Mouse (Mus musculus): ENCODE data around the gene Nrxn3. TPM values are rescaled to one million over a fixed set of nuclear protein-coding genes. Genes with fewer than 3 reads are reported as not detected.

Gene Nrxn3
- polyA plus RNA-seq, 1 experiment, result 104 TPM

GRCm38 (mm10) chr12:90166118-90166517, 1443.4 kb downstream of the Nrxn3 start:
- DNase-seq (ENCODE audit: extremely low spot score in 1 of 2, low spot score in 1 of 2), result no peak

- no peak for DNase-seq (ENCODE audit: extremely low spot score in 1 of 2, low spot score in 1 of 2)
These were observed 1458.9 kb downstream of the Nrxn3 start for GRCm38 (mm10) chr12:90181566-90181965.

GRCm38 (mm10) chr12:90183021-90183420, 1460.3 kb downstream of the Nrxn3 start:
- no peak for DNase-seq (ENCODE audit: extremely low spot score in 1 of 2, low spot score in 1 of 2)

GRCm38 (mm10) chr12:90196161-90196560, 1473.5 kb downstream of the Nrxn3 start:
- no peak for DNase-seq (ENCODE audit: extremely low spot score in 1 of 2, low spot score in 1 of 2)

GRCm38 (mm10) chr12:90197994-90198393, 1475.3 kb downstream of the Nrxn3 start:
- DNase-seq (ENCODE audit: extremely low spot score in 1 of 2, low spot score in 1 of 2), result no peak

- DNase-seq (ENCODE audit: extremely low spot score in 1 of 2, low spot score in 1 of 2), result no peak
These were observed 1479.8 kb downstream of the Nrxn3 start for GRCm38 (mm10) chr12:90202501-90202900.

GRCm38 (mm10) chr12:90211410-90211809, 1488.7 kb downstream of the Nrxn3 start:
- peak in 1 of 2 experiments; percentile 13 for DNase-seq (ENCODE audit: extremely low spot score in 1 of 2, low spot score in 1 of 2)

- no peak for DNase-seq (ENCODE audit: extremely low spot score in 1 of 2, low spot score in 1 of 2)
These were observed 1494.4 kb downstream of the Nrxn3 start for GRCm38 (mm10) chr12:90217060-90217459.

- no peak for DNase-seq (ENCODE audit: extremely low spot score in 1 of 2, low spot score in 1 of 2)
These were observed 1506.4 kb downstream of the Nrxn3 start for GRCm38 (mm10) chr12:90229062-90229461.

- DNase-seq (ENCODE audit: extremely low spot score in 1 of 2, low spot score in 1 of 2), result no peak
These were observed 1513.4 kb downstream of the Nrxn3 start for GRCm38 (mm10) chr12:90236093-90236492.

GRCm38 (mm10) chr12:90260301-90260700, 1537.6 kb downstream of the Nrxn3 start:
- DNase-seq (ENCODE audit: extremely low spot score in 1 of 2, low spot score in 1 of 2), result no peak

GRCm38 (mm10) chr12:90268111-90268510, 1545.4 kb downstream of the Nrxn3 start:
- DNase-seq (ENCODE audit: extremely low spot score in 1 of 2, low spot score in 1 of 2), result no peak

GRCm38 (mm10) chr12:90270763-90271379, 1548.2 kb downstream of the Nrxn3 start:
- no peak for DNase-seq (ENCODE audit: extremely low spot score in 1 of 2, low spot score in 1 of 2)

- peak; percentile 25 to 50 for DNase-seq (ENCODE audit: extremely low spot score in 1 of 2, low spot score in 1 of 2)
These were observed 1552.1 kb downstream of the Nrxn3 start for GRCm38 (mm10) chr12:90274621-90275236.

GRCm38 (mm10) chr12:90281236-90281635, 1558.6 kb downstream of the Nrxn3 start:
- DNase-seq (ENCODE audit: extremely low spot score in 1 of 2, low spot score in 1 of 2), result peak; percentile 5 to 32

GRCm38 (mm10) chr12:90283022-90283421, 1560.3 kb downstream of the Nrxn3 start:
- no peak for DNase-seq (ENCODE audit: extremely low spot score in 1 of 2, low spot score in 1 of 2)

- no peak for DNase-seq (ENCODE audit: extremely low spot score in 1 of 2, low spot score in 1 of 2)
These were observed 1580.0 kb downstream of the Nrxn3 start for GRCm38 (mm10) chr12:90302671-90303070.

- DNase-seq (ENCODE audit: extremely low spot score in 1 of 2, low spot score in 1 of 2), result no peak
These were observed 1609.1 kb downstream of the Nrxn3 start for GRCm38 (mm10) chr12:90331806-90332205.

- DNase-seq (ENCODE audit: extremely low spot score in 1 of 2, low spot score in 1 of 2), result no peak
These were observed 1609.8 kb downstream of the Nrxn3 start for GRCm38 (mm10) chr12:90332459-90332858.

GRCm38 (mm10) chr12:90337496-90338228, 1615.0 kb downstream of the Nrxn3 start:
- no peak for DNase-seq (ENCODE audit: extremely low spot score in 1 of 2, low spot score in 1 of 2)

- no peak for DNase-seq (ENCODE audit: extremely low spot score in 1 of 2, low spot score in 1 of 2)
These were observed 1615.5 kb downstream of the Nrxn3 start for GRCm38 (mm10) chr12:90338229-90338557.
